Mouse (Mus musculus) spleen, adult 18-20 months (tissue): ENCODE measurements at regions not wholly inside any gene's neighbourhood (a gene's known extent, or its start where the extent isn't known, plus 50 kb on each side); places are given as distances from the start of the nearest gene placed in this dataset.

Experiments
- DNase-seq, 2 experiments: peaks; one replicate each; pipeline ENCODE4 v3.0.0; 2022; ENCODE audit warnings: mixed read lengths in 2 of 2

GRCm38 (mm10) chr11:24619021-24619420 lies 541.2 kb downstream of the Bcl11a start:
- no peak for DNase-seq

- no peak for DNase-seq
Measured at GRCm38 (mm10) chr11:24628619-24629018, 550.8 kb downstream of the Bcl11a start.

- no peak for DNase-seq
Measured at GRCm38 (mm10) chr11:24629431-24629830, 551.6 kb downstream of the Bcl11a start.

GRCm38 (mm10) chr11:24630403-24630900 lies 552.6 kb downstream of the Bcl11a start:
- no peak for DNase-seq

GRCm38 (mm10) chr11:24631651-24632050 lies 553.8 kb downstream of the Bcl11a start:
- DNase-seq, result no peak

- DNase-seq, result no peak
Measured at GRCm38 (mm10) chr11:24636716-24637115, 558.9 kb downstream of the Bcl11a start.

GRCm38 (mm10) chr11:24643439-24644109 lies 565.7 kb downstream of the Bcl11a start:
- no peak for DNase-seq

- DNase-seq, result no peak
Measured at GRCm38 (mm10) chr11:24652852-24653251, 575.0 kb downstream of the Bcl11a start.

GRCm38 (mm10) chr11:24664082-24664481 lies 586.2 kb downstream of the Bcl11a start:
- no peak for DNase-seq

GRCm38 (mm10) chr11:24665310-24665709 lies 587.5 kb downstream of the Bcl11a start:
- DNase-seq, result no peak

GRCm38 (mm10) chr11:24671662-24672061 lies 593.8 kb downstream of the Bcl11a start:
- DNase-seq, result no peak

- no peak for DNase-seq
Measured at GRCm38 (mm10) chr11:24673248-24674207, 595.7 kb downstream of the Bcl11a start.

GRCm38 (mm10) chr11:24674208-24674571 lies 596.3 kb downstream of the Bcl11a start:
- DNase-seq, result no peak

GRCm38 (mm10) chr11:24677016-24677415 lies 599.2 kb downstream of the Bcl11a start:
- DNase-seq, result no peak

GRCm38 (mm10) chr11:24679581-24679980 lies 601.7 kb downstream of the Bcl11a start:
- DNase-seq, result no peak

- DNase-seq, result no peak
Measured at GRCm38 (mm10) chr11:24682423-24682822, 604.6 kb downstream of the Bcl11a start.

- no peak for DNase-seq
Measured at GRCm38 (mm10) chr11:24685545-24686467, 608.0 kb downstream of the Bcl11a start.

GRCm38 (mm10) chr11:24688160-24688782 lies 610.4 kb downstream of the Bcl11a start:
- no peak for DNase-seq

- peak; percentile 33 to 67 for DNase-seq
Measured at GRCm38 (mm10) chr11:24689807-24690333, 612.0 kb downstream of the Bcl11a start.

GRCm38 (mm10) chr11:24693926-24694325 lies 616.1 kb downstream of the Bcl11a start:
- DNase-seq, result no peak

GRCm38 (mm10) chr11:24695010-24695720 lies 617.3 kb downstream of the Bcl11a start:
- no peak for DNase-seq
